In the genomic region with DNA sequence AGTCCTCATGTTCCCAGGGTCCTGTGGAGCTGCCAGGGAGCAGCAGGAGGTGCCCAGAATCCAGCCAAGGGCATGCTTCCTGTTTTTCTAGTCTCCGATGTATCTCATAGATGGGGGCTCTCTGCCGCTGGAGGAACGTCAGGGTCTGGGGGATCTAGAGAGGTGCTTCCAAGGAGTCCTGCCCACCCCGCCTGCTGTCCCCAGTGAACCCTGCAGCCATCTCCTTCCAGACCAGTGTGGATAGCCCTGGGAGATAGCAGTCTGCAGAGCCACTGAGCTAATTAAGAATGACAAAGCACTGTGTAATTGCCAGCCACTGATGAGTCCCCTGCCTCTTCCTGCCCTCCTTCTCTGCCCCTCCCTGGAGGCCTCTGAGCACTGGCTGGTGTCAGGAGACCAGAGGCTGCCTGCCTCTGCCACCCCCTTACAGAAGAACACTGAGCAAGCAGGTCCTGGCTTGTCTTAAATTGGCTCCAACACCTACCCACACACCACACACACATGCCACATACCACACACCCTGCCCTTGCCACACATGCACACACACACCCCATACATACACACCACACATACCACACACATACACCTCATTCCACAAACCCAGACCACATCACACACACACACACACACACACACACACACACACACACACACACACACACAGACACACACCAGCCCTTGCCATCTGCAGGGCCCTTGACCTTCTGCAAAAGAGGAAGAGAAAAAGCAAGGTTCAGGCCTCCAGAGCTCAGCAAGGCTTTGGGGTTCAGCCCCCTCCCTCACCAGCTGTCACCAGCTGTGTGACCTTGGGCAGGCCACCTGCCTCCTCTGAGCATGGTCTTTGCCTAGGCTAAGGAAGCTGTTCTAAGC, we compare ENCODE assay signal across 9 mouse cellular contexts. TPM values are rescaled to one million over a fixed set of nuclear protein-coding genes. Genes with fewer than 3 reads are reported as not detected.
DNase-seq lines count a peak whose midpoint lies in the region; ATAC-seq lines count a peak whose summit lies in the region.
"Had no signal": no experiment of that assay in that cellular context is flagged by ENCODE, and none has a peak within 500 bp of the region (broad histone marks: within the 10 kb centered on the region; RNA-seq: fewer than 3 reads in every experiment).

No protein-coding gene starts in this region.

- H3K4me1 ChIP-seq in heart, embryonic 13.5 days = peaks cover 34% of the 10 kb centered on the region
- H3K4me1 ChIP-seq in heart, embryonic 11.5 days (ENCODE audit: control insufficient read depth, insufficient read depth, low read length) = peaks cover 16% of the 10 kb centered on the region
- peaks cover 7% of the 10 kb centered on the region for H3K4me1 ChIP-seq in hindbrain, embryonic 15.5 days (replicated peaks)
- peaks cover 15% of the 10 kb centered on the region for H3K4me1 ChIP-seq in neural tube, embryonic 15.5 days

- H3K27me3 ChIP-seq in heart, embryonic 13.5 days (replicated peaks) = peaks cover 14% of the 10 kb centered on the region; the same call in 1 of the 2 replicates
- no peaks in the 10 kb centered on the region for H3K27me3 ChIP-seq in heart, embryonic 11.5 days (ENCODE audit: control insufficient read depth, insufficient read depth, low read length)
- H3K27me3 ChIP-seq in hindbrain, embryonic 15.5 days = peaks cover 14% of the 10 kb centered on the region
- H3K27me3 ChIP-seq in neural tube, embryonic 15.5 days (replicated peaks) = peaks cover 18% of the 10 kb centered on the region

- H3K4me3 ChIP-seq in heart, embryonic 13.5 days = no peak overlapping the region
- H3K4me3 ChIP-seq in heart, embryonic 11.5 days (ENCODE audit: low read depth, low read length) = no peak overlapping the region
- no peak overlapping the region for H3K4me3 ChIP-seq in hindbrain, embryonic 15.5 days
- no peak overlapping the region for H3K4me3 ChIP-seq in neural tube, embryonic 15.5 days (replicated peaks)

- no peaks in the 10 kb centered on the region for H3K36me3 ChIP-seq in heart, embryonic 13.5 days
- H3K36me3 ChIP-seq in heart, embryonic 11.5 days (ENCODE audit: control insufficient read depth, insufficient read depth, low read length) = no peaks in the 10 kb centered on the region
- H3K36me3 ChIP-seq in hindbrain, embryonic 15.5 days = no peaks in the 10 kb centered on the region
- no peaks in the 10 kb centered on the region for H3K36me3 ChIP-seq in neural tube, embryonic 15.5 days

- no peak for ATAC-seq in heart, embryonic 13.5 days (ENCODE audit: extremely low read depth, insufficient number of reproducible peaks, low FRiP score, low TSS enrichment)
- no peak for ATAC-seq in heart, embryonic 11.5 days (replicated peaks; ENCODE audit: insufficient number of reproducible peaks, low FRiP score, low TSS enrichment)
- ATAC-seq in hindbrain, embryonic 15.5 days (ENCODE audit: low FRiP score, low read depth) = peak; percentile 44
- ATAC-seq in neural tube, embryonic 15.5 days (ENCODE audit: low FRiP score) = peak; percentile 24; the same call in 1 of the 2 replicates
- ATAC-seq: forebrain, embryonic 14.5 days had no signal

- DNase-seq in MN1 (ENCODE audit: low spot score) = peak; percentile 79
- DNase-seq in natural killer cell, adult 2 months (ENCODE audit: low spot score in 2 of 2) = no peak
- no peak for DNase-seq in ovary, postnatal 10 days (ENCODE audit: low spot score)
- DNase-seq in embryo, embryonic 11 days = no peak

- H3K9ac ChIP-seq in heart, embryonic 13.5 days = peak overlapping the region; percentile 33; the same call in 1 of the 2 replicates
- H3K9ac ChIP-seq in heart, embryonic 11.5 days (ENCODE audit: low read depth, low read length) = no peak overlapping the region
- no peak overlapping the region for H3K9ac ChIP-seq in hindbrain, embryonic 15.5 days
- no peak overlapping the region for H3K9ac ChIP-seq in neural tube, embryonic 15.5 days (replicated peaks)

- no peak overlapping the region for H3K27ac ChIP-seq in heart, embryonic 13.5 days (replicated peaks)
- H3K27ac ChIP-seq in heart, embryonic 11.5 days (ENCODE audit: low read depth, low read length) = no peak overlapping the region
- H3K27ac ChIP-seq in hindbrain, embryonic 15.5 days (replicated peaks) = no peak overlapping the region
- no peak overlapping the region for H3K27ac ChIP-seq in neural tube, embryonic 15.5 days (replicated peaks)

- H3K9me3 ChIP-seq in heart, embryonic 13.5 days = no peaks in the 10 kb centered on the region
- H3K9me3 ChIP-seq in heart, embryonic 11.5 days (replicated peaks; ENCODE audit: control insufficient read depth, low read length) = no peaks in the 10 kb centered on the region
- H3K9me3 ChIP-seq in hindbrain, embryonic 15.5 days = no peaks in the 10 kb centered on the region
- H3K9me3 ChIP-seq in neural tube, embryonic 15.5 days (replicated peaks) = no peaks in the 10 kb centered on the region

- 41% methylated on average over 4 of the region's 4 CpGs for WGBS in heart, embryonic 13.5 days
- 41% methylated on average over 4 of the region's 4 CpGs for WGBS in heart, embryonic 11.5 days (ENCODE audit: insufficient replicate concordance)
- 38% methylated on average over 4 of the region's 4 CpGs for WGBS in hindbrain, embryonic 15.5 days
- 13% methylated on average over 4 of the region's 4 CpGs for WGBS in neural tube, embryonic 15.5 days

- no peak overlapping the region for H3K4me2 ChIP-seq in heart, embryonic 13.5 days
- no peak overlapping the region for H3K4me2 ChIP-seq in heart, embryonic 11.5 days
- H3K4me2 ChIP-seq in hindbrain, embryonic 15.5 days = no peak overlapping the region
- H3K4me2 ChIP-seq in neural tube, embryonic 15.5 days = no peak overlapping the region; the same call in 1 of the 2 replicates

RNA-seq across cellular contexts. Expression of a gene that starts 5.2 kb away (rescaled TPM):
- 12.2 and 13.5 TPM in 2 replicates for polyA plus RNA-seq in heart, embryonic 13.5 days (2015; fragmentation: Nextera tagmentation; extraction: Ambion mirVana)
- polyA plus RNA-seq in heart, embryonic 11.5 days (2014; fragmentation: Nextera tagmentation; extraction: Ambion mirVana) = 11.4 and 13.5 TPM in 2 replicates
- polyA plus RNA-seq in hindbrain, embryonic 15.5 days (2015; fragmentation: Nextera tagmentation; extraction: Ambion mirVana) = 2.6 and 2.7 TPM in 2 replicates
- 2.4 and 7.9 TPM in 2 replicates for polyA plus RNA-seq in neural tube, embryonic 15.5 days (2015; fragmentation: Nextera tagmentation; extraction: Ambion mirVana)

Comparison
In these comparisons a context has a peak if more than half of its experiments do, and no peak if none do; other contexts are left out.
1. ATAC-seq: peak in hindbrain, embryonic 15.5 days (single experiment) and neural tube, embryonic 15.5 days (single experiment); none in heart, embryonic 13.5 days (single experiment) and heart, embryonic 11.5 days (single experiment).